Mouse (Mus musculus) urinary bladder, postnatal 4 days (tissue): Measurements from ENCODE around the gene Fam216b.

Experiments used
- DNase-seq, 2 experiments: peaks; one replicate each; pipeline ENCODE4 v3.0.0; 2021 to 2022; ENCODE audit warnings: low spot score in 2 of 2

Fam216b gene

DNA sequence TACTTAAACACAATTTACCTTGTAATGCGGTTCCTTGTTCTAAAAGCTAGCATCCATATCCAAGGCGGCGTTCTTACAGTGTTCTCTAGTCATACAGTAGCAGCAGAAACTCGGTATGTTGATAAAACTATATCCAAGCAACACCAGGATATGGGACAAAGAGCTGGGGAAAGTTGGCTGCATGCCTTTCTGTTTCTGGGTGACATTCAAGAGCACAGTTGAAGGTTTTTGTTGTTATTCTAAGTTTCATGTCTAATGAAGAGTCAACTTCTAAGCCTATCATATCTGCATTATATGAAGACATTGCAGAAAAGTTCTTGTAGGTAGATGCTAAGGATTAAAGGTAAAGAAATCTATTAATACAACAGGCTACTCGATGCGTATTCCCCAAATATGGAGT is at the start of gene Fam216b:
Gene Fam216b (minus strand): TSS at position 101 of the 400 bp plus-strand sequence.
- no peak for DNase-seq

DNA sequence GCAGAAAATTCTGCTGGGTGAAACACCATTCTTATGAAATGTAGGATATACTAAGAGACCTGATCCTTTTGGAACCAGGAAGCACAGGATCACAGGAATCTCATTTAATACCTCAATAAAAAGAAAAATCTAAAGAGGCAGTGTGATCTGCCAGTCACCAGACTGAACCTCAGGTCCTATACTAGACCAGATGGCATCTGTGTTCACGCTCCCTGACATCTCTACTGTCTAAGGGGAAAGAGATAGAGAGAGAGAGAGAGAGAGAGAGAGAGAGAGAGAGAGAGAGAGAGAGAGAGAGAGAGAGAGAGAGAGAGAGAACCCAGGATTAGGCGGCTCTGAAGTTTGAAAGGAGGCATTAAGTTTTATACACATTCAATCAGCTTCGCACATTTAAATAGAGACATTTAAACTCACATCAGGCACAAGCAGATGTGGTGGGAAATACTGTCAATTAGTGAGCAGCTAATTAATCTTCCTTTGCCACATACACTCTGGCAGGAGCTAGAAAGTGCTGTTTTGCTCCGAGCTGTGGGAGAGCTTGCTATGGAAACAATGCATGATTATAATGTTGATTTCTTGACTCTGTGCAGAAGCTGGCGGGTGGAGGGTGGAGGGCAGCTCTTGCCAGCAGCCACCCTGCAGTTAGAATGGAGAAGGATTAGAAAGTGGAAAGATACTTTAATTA is 43.7 kb upstream of the Fam216b start:
- DNase-seq = no peak

DNA sequence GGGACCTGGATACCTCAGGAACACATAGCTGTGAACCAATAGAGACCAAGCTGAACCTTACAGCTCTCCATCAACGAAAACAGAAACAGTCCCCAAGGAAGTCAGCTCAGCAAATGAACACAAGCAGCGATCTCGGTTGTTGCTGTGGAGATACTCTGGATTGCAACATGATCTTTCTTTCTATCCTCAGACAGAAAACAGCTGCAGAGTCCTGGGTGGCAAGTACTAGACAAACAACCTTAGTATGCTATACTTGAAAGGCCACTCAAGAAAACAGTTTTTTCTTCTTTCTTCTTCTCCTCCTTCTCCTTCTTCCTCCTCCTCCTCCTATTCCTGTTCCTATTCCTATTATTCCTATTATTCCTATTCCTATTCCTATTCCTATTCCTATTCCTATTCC is 37.9 kb upstream of the Fam216b start:
- DNase-seq = no peak

DNA sequence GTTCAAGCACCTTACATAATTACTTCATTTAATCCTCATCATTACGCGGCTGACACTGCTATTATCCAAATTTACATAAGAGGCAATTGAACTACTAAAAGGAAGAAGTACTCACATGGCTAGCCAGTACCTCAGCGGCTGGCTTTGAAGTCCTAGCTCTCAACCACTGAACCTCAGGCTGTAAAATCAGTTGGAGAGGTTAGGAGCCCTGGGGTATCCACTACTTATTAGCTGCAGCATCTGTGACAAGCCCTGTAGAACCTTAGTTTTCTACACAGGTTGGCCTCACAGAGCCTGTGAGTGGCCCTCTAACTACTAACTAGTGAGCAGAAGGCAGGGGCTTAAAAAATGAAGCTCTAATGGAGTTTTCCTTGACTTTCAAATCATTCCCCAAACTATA is 31.5 kb upstream of the Fam216b start:
- DNase-seq = no peak

DNA sequence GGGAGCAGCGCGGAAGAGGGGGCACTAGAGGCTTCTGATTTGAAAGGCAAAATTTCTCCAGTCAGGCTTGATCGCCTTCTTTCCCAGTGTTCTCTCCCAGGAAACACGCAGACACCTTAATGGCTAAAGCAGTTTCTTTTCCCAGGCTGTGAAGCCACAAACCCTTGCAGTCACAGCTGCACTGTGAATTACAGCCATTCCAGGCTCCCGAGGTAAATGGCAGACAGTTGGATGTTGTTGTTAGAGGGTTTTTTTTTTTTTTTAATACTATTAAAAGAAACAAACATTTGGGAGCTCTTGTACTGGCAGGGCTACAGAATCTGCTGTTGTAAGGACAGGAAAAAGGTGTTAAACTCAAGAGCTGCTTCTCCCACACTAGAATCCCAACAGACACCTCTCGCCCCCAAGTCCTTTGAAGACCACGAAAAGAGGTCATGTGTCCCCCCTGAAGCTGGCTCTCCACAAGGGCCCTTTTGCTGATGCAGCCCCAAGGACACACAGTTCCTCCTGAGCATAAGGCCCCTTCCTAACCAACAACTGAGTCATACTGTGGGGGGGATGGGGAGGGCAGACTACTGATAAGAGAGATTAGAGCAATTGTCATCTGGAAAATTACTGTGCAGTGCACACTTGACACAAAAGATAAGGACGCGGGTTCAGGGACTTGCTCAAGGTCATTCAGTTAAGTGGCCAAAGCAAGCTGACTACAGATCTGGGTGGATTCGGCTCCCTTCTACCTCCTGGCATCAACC is 30.8 kb upstream of the Fam216b start:
- no peak for DNase-seq

DNA sequence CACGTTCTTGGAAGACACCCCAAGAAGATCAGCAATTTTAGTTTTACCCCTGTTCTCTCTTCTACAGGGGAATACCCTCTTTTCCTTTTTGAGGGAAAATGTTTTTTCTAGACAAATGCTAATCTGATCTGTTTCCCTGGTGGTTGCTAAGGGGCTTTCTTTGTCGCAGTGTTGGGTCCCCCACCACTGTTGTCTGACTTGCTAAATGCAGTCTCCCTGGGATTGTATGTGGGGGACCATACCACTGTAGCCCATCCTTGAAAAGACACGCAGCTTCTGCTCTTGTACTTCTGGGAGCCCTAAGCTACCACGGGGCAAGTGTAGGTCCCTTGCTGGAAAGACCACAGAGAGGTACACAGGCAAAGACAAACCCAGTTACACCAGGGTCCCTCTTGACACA is 28.9 kb upstream of the Fam216b start:
- DNase-seq = no peak

DNA sequence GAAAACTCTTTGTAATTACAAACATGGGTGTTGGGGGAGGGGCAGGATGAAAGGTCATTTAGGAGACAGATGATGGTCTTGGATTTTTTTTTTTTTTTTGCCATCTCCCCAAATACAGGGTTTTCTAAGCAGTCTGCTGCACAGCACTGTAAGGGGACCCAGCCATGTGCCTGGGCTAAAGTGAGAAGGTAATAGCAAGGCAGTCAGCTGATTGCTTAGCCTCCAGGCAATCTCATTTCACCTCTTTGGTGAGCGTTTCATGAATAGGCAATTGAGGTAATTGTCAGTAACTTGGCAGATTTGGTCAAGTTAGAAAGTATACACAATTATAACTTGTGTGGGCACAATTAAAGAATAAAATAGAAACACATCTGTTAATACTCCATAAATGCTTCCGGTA is 28.5 kb upstream of the Fam216b start:
- no peak for DNase-seq

- no peak for DNase-seq
Observed at GRCm38 (mm10) chr14:78112466-78112865, 23.7 kb upstream of the Fam216b start.

DNA sequence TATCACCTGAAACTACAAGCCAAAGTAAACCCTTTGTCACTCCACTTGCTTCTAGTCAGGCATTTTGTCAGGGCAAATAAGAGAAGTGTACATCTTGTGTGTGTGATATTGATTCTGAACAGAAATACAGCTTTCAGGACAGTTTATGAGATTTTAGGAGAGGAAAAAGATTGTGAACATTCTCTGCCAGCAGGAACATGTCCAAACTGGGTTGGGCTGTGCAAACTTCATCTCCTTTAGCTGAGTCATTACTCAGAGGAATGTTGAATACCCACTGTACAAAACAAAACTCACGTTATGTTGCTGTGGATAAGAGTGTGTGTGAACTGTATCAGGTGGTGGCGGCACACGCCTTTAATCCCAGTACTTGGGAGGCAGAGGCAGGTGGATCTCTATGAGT is 22.1 kb upstream of the Fam216b start:
- DNase-seq = no peak

GRCm38 (mm10) chr14:78109419-78109818 is 20.6 kb upstream of the Fam216b start:
- DNase-seq = no peak

DNA sequence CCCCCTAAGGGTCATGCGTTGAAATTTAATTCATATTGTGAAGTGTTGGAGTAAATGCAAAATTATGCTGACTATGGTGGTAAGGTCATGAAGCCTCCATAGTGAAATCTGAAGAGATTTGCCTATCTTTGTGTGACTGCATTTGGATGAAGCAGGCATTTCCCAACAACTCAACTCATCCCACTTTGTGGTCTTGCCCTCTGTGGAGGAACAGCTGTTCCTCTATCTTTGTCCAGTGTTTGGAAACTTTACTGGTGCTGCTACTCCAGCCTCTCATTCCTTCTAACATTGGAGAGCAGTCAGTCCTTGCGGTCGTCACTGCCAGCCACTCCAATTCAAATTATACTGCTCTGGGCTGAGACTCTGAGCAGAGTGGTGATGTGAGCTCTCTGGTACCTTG is 19.6 kb upstream of the Fam216b start:
- DNase-seq = no peak

- no peak for DNase-seq
Observed at GRCm38 (mm10) chr14:78089591-78089990, 784 bp upstream of the Fam216b start.

DNA sequence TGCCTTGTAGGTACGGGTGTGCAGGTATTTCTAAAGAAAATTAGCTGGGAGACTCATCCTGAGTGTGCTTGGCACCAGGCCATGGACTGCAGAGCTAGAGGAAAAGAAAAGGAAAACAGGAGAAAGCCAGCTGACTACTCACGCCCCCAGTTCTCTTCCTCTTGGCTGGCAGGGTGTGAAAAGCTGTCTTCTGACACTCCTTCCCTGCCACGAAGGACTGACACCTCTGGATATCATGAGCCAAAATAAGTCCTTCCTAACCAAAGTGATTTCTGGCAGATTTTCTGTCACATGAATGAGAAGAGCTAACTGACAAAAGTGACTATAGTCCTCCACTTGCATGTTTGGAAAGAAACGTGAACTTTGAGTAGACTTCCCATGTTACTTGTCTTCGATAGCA is 5.3 kb downstream of the Fam216b start:
- DNase-seq = no peak

- no peak for DNase-seq
Observed at GRCm38 (mm10) chr14:78077508-78077907, 11.3 kb downstream of the Fam216b start.

DNA sequence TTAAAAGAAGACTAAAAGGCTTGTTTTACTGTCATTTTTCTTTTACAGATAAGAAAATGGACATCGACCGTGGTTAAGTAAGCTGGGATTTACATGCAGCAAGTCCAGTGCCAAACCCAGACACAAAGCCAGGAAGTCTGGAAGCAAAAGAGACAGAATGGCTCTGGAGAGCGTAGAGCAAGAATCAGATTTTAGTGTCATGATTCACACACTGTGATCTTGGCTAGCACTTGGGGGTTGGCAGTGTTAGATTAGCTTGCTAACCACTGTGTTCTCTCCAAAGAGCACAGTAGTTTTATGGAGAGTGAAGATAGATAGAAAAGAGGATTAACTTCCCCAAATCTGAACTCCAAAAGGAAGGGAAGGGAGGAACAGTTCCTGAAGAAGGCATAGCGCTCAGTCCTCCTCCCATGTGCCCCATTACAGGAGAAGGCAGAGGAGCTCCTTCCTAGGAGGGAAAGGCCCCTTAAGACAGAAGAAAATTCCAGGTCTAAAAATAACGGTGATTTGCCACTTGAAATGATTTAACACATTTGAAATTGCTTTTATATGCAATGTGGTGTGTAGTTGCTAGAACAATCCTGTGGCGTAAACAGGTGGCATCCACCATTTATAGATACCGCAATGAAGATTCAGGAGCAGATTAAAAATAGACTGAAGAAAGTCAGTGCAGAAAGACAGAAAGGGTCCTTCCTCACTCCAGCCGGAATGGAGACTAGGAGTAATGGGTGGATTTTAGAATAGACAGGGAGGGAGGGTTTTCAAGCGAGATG is 22.7 kb downstream of the Fam216b start:
- DNase-seq = no peak

- no peak for DNase-seq
Observed at GRCm38 (mm10) chr14:78062484-78062883, 26.3 kb downstream of the Fam216b start.

GRCm38 (mm10) chr14:78060609-78060951 is 28.2 kb downstream of the Fam216b start:
- no peak for DNase-seq

- no peak for DNase-seq
Observed at GRCm38 (mm10) chr14:78059878-78060608, 28.8 kb downstream of the Fam216b start.

DNA sequence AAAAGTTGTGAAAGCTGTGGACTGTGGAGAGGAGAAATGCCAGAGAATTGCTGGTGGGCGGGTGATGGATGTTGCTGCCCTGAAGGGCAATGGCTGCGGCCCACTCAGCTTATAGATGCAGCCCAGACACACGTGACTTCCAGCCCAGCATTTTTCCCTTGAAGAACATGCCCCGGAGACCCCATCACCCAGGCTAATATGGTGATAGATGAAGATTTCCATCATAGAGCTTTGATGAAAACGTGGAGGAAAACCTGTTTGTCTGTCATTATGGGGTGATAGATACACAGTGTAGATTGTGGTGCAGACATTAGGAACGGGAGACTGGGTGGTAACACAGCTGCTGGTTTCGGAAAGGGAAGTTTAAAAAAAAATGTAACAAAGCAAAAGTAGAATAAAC is 31.4 kb downstream of the Fam216b start:
- DNase-seq = no peak

DNA sequence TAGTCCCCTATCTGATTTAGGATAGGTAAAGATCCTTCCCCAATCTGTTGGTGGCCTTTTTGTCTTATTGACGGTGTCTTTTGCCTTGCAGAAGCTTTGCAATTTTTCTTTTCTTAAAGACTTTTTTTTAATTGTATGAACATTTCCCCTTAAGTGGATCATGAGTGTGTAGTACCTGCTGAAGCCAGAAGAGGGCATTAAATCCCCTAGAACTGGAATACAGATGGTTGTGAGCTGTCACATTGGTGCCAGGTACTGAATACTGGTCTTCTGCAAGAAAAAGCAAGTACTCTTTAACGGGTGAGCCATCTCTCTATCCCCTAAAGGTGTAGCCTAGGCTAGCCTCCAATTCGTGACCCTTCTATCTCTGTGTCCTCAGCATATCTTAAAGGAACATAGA is 32.4 kb downstream of the Fam216b start:
- DNase-seq = no peak

DNA sequence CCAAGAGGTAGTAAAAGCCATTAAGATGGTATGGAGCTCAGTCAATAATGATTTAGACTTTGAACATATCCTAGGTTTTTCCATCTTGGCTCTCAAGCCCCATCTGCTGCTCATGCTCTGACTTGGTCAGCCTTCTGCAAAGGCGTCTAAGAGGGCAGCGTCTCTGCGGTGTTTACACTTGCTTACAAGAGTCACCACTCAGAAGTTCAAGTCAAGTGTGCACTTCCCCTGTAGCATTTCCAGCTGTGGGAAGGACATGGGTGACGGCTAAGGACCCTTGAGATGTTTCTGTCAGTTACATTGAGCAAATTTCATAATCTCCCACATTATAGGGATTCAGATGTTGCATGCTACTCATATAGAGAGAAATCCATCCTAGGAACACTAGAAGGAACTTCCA is 40.1 kb downstream of the Fam216b start:
- no peak for DNase-seq

- DNase-seq = no peak
Observed at GRCm38 (mm10) chr14:78048258-78048657, 40.5 kb downstream of the Fam216b start.
